Mouse (Mus musculus) hindbrain, embryonic 15.5 days (tissue): ENCODE results near the gene Chchd3. TPM values are rescaled to one million over a fixed set of nuclear protein-coding genes. Genes with fewer than 3 reads are reported as not detected.

ENCODE experiments used
- ATAC-seq: fragments of 200-750 bp; cut with Nextera tagmentation; 2 replicates; pipeline ENCODE4 v1.8.0; 2017; ENCODE audit warnings: low read depth, moderate number of reproducible peaks, moderate TSS enrichment; ENCODE audit not compliant: low FRiP score
- H3K27ac ChIP-seq: fragments of 300-500 bp; sonication (generic); replicated peaks from 2 replicates; pipeline ENCODE4 v1.5.1; 2015; ENCODE audit warnings: mild to moderate bottlenecking, inconsistent platforms
- H3K27me3 ChIP-seq: fragments of 300-500 bp; sonication (generic); 2 replicates; pipeline ENCODE4 v1.6.1; 2015; ENCODE audit warnings: control low read depth, inconsistent platforms
- H3K36me3 ChIP-seq: fragments of 300-500 bp; sonication (generic); 2 replicates; pipeline ENCODE4 v1.6.1; 2015; ENCODE audit warnings: control low read depth, inconsistent platforms
- H3K4me1 ChIP-seq: fragments of 300-500 bp; sonication (generic); replicated peaks from 2 replicates; pipeline ENCODE4 v1.6.1; 2015; ENCODE audit warnings: control low read depth, inconsistent platforms
- H3K4me2 ChIP-seq: fragments of 300-500 bp; sonication (generic); 2 replicates; pipeline ENCODE4 v1.6.1; 2015; ENCODE audit warnings: moderate library complexity, mild to moderate bottlenecking, inconsistent platforms
- H3K4me3 ChIP-seq: fragments of 300-500 bp; sonication (generic); 2 replicates; pipeline ENCODE4 v1.5.1; 2015; ENCODE audit warnings: mild to moderate bottlenecking, inconsistent platforms
- H3K9ac ChIP-seq: fragments of 300-500 bp; sonication (generic); 2 replicates; pipeline ENCODE4 v1.6.1; 2015; ENCODE audit warnings: inconsistent platforms
- H3K9me3 ChIP-seq: fragments of 300-500 bp; sonication (generic); 2 replicates; pipeline ENCODE4 v1.6.1; 2016; ENCODE audit warnings: control low read depth, inconsistent platforms
- WGBS: fragments of 180-500 bp; shearing (Covaris S2); methylation state at CpG from one replicate; pipeline ENCODE4 v1.1.7; 2015; 5-methylcytosine and 5-hydroxymethylcytosine counted together
- polyA plus RNA-seq: library from polyadenylated mRNA; unstranded; fragments of >200 nt; fragmentation: Nextera tagmentation; extraction: Ambion mirVana; gene quantifications from 2 replicates; pipeline ENCODE4 v1.2.1, GENCODE M21; 2015

Chchd3 gene
- polyA plus RNA-seq, 1 experiment from 2014 or later = 112 TPM

DNA sequence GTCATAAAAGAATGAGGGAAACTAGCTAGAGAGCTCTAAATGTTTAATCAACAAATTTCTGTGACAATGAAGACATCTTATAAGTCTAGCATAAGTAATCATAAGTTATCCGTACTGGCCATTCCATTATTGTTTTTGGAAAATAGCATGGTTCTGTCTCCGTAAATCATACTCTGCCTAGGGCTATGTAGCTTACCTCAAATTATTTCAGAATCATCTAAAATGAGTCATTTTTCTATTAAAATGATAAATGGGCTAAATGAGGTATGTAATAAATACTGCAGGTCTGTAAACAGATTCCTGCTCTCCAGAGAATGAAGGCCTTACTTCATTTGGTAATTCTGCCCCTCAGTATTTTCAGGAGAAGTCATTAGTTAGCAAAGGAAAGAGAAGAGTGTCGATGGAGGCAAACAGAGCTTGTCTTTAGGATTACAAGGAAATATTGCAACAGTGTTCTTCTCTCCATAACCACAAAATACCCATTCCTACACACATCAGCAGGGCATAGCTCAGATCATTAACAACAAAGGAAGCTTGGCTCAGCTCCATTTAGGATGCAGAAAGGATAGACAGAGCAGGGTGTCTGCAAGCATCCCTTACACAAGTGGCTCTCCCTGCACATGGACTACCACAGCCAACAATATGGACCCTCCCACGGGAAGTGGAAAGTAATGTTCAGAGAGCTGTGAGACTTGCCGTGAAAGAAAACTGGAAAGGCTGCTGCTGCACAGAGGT is 100.1 kb downstream of the Chchd3 start:
- no peaks in the 10 kb centered on the region for H3K27me3 ChIP-seq
- 64% methylated on average over 5 of the region's 5 CpGs for WGBS
- H3K4me3 ChIP-seq = no peak overlapping the region
- H3K9me3 ChIP-seq = no peaks in the 10 kb centered on the region
- H3K36me3 ChIP-seq = no peaks in the 10 kb centered on the region
- H3K4me2 ChIP-seq = no peak overlapping the region
- H3K27ac ChIP-seq = no peak overlapping the region
- no peak overlapping the region for H3K9ac ChIP-seq
- H3K4me1 ChIP-seq = peaks cover 7% of the 10 kb centered on the region; the same call in 1 of the 2 replicates
- 0 out of 2 replicates have a peak, but pooled peaks have one; percentile 30 for ATAC-seq

GRCm38 (mm10) chr6:32955481-32955880 is 104.6 kb downstream of the Chchd3 start:
- 39% methylated on average over 3 of the region's 3 CpGs for WGBS
- no peak overlapping the region for H3K9ac ChIP-seq
- H3K36me3 ChIP-seq = no peaks in the 10 kb centered on the region
- no peak overlapping the region for H3K27ac ChIP-seq
- H3K27me3 ChIP-seq = no peaks in the 10 kb centered on the region
- ATAC-seq = no peak
- H3K4me2 ChIP-seq = no peak overlapping the region
- H3K4me1 ChIP-seq = peaks cover 6% of the 10 kb centered on the region; the same call in 1 of the 2 replicates
- H3K4me3 ChIP-seq = no peak overlapping the region
- H3K9me3 ChIP-seq = no peaks in the 10 kb centered on the region

GRCm38 (mm10) chr6:32950973-32951372 is 109.1 kb downstream of the Chchd3 start:
- no peak for ATAC-seq
- 87% methylated on average over 4 of the region's 4 CpGs for WGBS
- Histone ChIP-seq H3K36me3 (no peaks in the 10 kb centered on the region), H3K9ac (no peak overlapping the region), H3K9me3 (no peaks in the 10 kb centered on the region), H3K4me2 (no peak overlapping the region), H3K27ac (no peak overlapping the region), H3K4me1 (no peaks in the 10 kb centered on the region), H3K4me3 (no peak overlapping the region), H3K27me3 (no peaks in the 10 kb centered on the region)

- no peak for ATAC-seq
- no peaks in the 10 kb centered on the region for H3K27me3 ChIP-seq
- WGBS = 63% methylated on average over 3 of the region's 3 CpGs
- no peaks in the 10 kb centered on the region for H3K9me3 ChIP-seq
- no peaks in the 10 kb centered on the region for H3K36me3 ChIP-seq
- H3K4me2 ChIP-seq = no peak overlapping the region
- H3K9ac ChIP-seq = no peak overlapping the region
- no peak overlapping the region for H3K27ac ChIP-seq
- H3K4me1 ChIP-seq = no peaks in the 10 kb centered on the region
- H3K4me3 ChIP-seq = no peak overlapping the region
Measured at GRCm38 (mm10) chr6:32949702-32950101, 110.4 kb downstream of the Chchd3 start.

GRCm38 (mm10) chr6:32947225-32947624 is 112.8 kb downstream of the Chchd3 start:
- H3K4me2 ChIP-seq = no peak overlapping the region
- H3K27ac ChIP-seq = no peak overlapping the region
- WGBS = 56% methylated on average over 6 of the region's 6 CpGs
- H3K27me3 ChIP-seq = no peaks in the 10 kb centered on the region
- H3K9ac ChIP-seq = no peak overlapping the region
- no peaks in the 10 kb centered on the region for H3K9me3 ChIP-seq
- ATAC-seq = no peak
- H3K4me3 ChIP-seq = no peak overlapping the region
- H3K36me3 ChIP-seq = no peaks in the 10 kb centered on the region
- no peaks in the 10 kb centered on the region for H3K4me1 ChIP-seq

DNA sequence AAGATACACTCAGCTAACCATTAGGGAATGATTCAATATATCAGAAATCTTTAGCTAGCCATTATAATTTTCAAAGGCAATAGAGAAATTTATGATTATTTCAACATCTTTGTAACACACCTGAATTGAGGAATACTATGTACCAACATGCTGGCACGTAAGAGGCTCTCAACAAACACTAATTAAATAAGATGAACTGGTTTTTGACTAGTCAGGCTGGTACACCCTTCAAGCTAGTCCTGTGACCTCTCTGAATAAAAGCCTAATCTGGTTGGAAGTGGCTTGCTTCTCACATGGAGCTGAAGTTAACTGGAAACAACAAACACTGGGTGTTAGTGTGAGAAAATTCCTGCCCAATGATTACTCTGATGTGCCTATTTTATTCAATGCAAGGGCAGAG is 115.1 kb downstream of the Chchd3 start:
- ATAC-seq = no peak
- H3K27ac ChIP-seq = no peak overlapping the region
- no peaks in the 10 kb centered on the region for H3K36me3 ChIP-seq
- no peak overlapping the region for H3K4me2 ChIP-seq
- H3K9ac ChIP-seq = no peak overlapping the region
- no peak overlapping the region for H3K4me3 ChIP-seq
- WGBS = 82% methylated on average over 1 of the region's 1 CpGs
- H3K4me1 ChIP-seq = no peaks in the 10 kb centered on the region
- H3K27me3 ChIP-seq = no peaks in the 10 kb centered on the region
- no peaks in the 10 kb centered on the region for H3K9me3 ChIP-seq

- WGBS = 96% methylated on average over 4 of the region's 4 CpGs
- no peak for ATAC-seq
- H3K4me1 ChIP-seq = no peaks in the 10 kb centered on the region
Measured at GRCm38 (mm10) chr6:32943651-32944050, 116.4 kb downstream of the Chchd3 start.

GRCm38 (mm10) chr6:32940299-32940698 is 119.8 kb downstream of the Chchd3 start:
- 0 out of 2 replicates have a peak, but pooled peaks cover 5% of the 10 kb centered on the region for H3K4me1 ChIP-seq
- no peaks in the 10 kb centered on the region for H3K9me3 ChIP-seq
- no peak overlapping the region for H3K4me3 ChIP-seq
- H3K4me2 ChIP-seq = no peak overlapping the region
- WGBS = 79% methylated on average over 11 of the region's 11 CpGs
- H3K36me3 ChIP-seq = no peaks in the 10 kb centered on the region
- ATAC-seq = no peak
- H3K27ac ChIP-seq = no peak overlapping the region
- no peaks in the 10 kb centered on the region for H3K27me3 ChIP-seq
- H3K9ac ChIP-seq = no peak overlapping the region

More at GRCm38 (mm10) chr6:32943651-32944050, 116.4 kb downstream of the Chchd3 start:
- no peak overlapping the region for H3K27ac ChIP-seq
- no peaks in the 10 kb centered on the region for H3K36me3 ChIP-seq
- no peaks in the 10 kb centered on the region for H3K27me3 ChIP-seq
- H3K9me3 ChIP-seq = no peaks in the 10 kb centered on the region
- no peak overlapping the region for H3K4me3 ChIP-seq
- no peak overlapping the region for H3K4me2 ChIP-seq
- H3K9ac ChIP-seq = no peak overlapping the region

DNA sequence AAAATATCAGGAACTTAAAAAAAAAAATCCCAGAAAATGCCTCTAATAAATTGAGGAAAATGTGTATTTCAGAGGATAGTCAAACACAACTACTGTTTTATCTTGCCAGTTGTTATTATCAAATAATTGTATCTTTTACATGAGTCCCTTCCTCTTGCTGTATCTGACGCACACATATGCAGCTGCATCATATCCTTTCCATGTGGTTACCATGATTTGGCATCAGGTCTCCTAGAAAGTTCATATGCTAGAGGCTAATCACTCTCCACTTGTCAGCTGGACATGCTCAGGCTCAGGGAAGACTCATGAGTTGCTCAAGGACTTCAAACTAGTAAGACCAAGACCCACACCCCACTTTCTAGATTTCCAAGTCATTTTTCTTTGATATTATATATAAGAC is 122.4 kb downstream of the Chchd3 start:
- ATAC-seq = no peak
- H3K27me3 ChIP-seq = no peaks in the 10 kb centered on the region
- H3K4me1 ChIP-seq = 0 out of 2 replicates have a peak, but pooled peaks cover 5% of the 10 kb centered on the region
- H3K9ac ChIP-seq = no peak overlapping the region
- 97% methylated on average over 1 of the region's 1 CpGs for WGBS
- H3K4me2 ChIP-seq = no peak overlapping the region
- H3K36me3 ChIP-seq = no peaks in the 10 kb centered on the region
- H3K9me3 ChIP-seq = no peaks in the 10 kb centered on the region
- H3K27ac ChIP-seq = no peak overlapping the region
- no peak overlapping the region for H3K4me3 ChIP-seq

- no peaks in the 10 kb centered on the region for H3K9me3 ChIP-seq
- ATAC-seq = no peak
- H3K27me3 ChIP-seq = no peaks in the 10 kb centered on the region
- H3K4me2 ChIP-seq = no peak overlapping the region
- no peaks in the 10 kb centered on the region for H3K36me3 ChIP-seq
- H3K9ac ChIP-seq = no peak overlapping the region
- no peak overlapping the region for H3K27ac ChIP-seq
- H3K4me3 ChIP-seq = no peak overlapping the region
- H3K4me1 ChIP-seq = peaks cover 8% of the 10 kb centered on the region; the same call in 1 of the 2 replicates
- WGBS = 65% methylated on average over 3 of the region's 3 CpGs
Measured at GRCm38 (mm10) chr6:32936794-32937193, 123.3 kb downstream of the Chchd3 start.

DNA sequence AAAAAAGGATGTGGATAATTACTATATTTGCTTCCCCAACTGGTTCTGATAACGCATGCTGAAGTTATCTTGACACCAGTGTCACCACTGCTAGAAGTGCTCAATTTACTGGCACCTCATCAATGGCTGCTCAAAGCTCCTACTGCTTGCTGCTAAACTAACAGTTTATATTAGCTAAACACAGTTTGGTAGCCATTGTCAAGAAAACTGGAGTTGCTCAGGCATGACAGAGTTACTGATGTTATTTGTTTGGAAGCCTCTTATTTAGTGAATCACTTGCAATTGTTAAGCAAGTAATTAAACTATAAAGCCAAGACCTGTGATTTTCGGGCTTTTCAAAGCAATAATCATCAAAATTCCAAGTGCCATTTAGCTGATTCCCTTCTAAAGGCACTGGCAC is 123.7 kb downstream of the Chchd3 start:
- WGBS = 49% methylated on average over 2 of the region's 2 CpGs
- H3K9me3 ChIP-seq = no peaks in the 10 kb centered on the region
- ATAC-seq = no peak
- peaks cover 10% of the 10 kb centered on the region; the same call in 1 of the 2 replicates for H3K4me1 ChIP-seq
- H3K4me2 ChIP-seq = no peak overlapping the region
- H3K27ac ChIP-seq = no peak overlapping the region
- H3K9ac ChIP-seq = no peak overlapping the region
- H3K4me3 ChIP-seq = no peak overlapping the region
- H3K36me3 ChIP-seq = no peaks in the 10 kb centered on the region
- no peaks in the 10 kb centered on the region for H3K27me3 ChIP-seq

GRCm38 (mm10) chr6:32935576-32935975 is 124.5 kb downstream of the Chchd3 start:
- Histone ChIP-seq H3K4me3 (no peak overlapping the region), H3K4me2 (no peak overlapping the region), H3K27ac (no peak overlapping the region), H3K27me3 (no peaks in the 10 kb centered on the region), H3K9ac (no peak overlapping the region), H3K36me3 (no peaks in the 10 kb centered on the region), H3K9me3 (no peaks in the 10 kb centered on the region), H3K4me1 (peaks cover 13% of the 10 kb centered on the region; the same call in 1 of the 2 replicates)
- whole genome bisulfite sequencing = 85% methylated on average over 5 of the region's 5 CpGs
- ATAC-seq = no peak
